Mouse (Mus musculus): Measurements from ENCODE around the gene Atp6v0d1.

DNA sequence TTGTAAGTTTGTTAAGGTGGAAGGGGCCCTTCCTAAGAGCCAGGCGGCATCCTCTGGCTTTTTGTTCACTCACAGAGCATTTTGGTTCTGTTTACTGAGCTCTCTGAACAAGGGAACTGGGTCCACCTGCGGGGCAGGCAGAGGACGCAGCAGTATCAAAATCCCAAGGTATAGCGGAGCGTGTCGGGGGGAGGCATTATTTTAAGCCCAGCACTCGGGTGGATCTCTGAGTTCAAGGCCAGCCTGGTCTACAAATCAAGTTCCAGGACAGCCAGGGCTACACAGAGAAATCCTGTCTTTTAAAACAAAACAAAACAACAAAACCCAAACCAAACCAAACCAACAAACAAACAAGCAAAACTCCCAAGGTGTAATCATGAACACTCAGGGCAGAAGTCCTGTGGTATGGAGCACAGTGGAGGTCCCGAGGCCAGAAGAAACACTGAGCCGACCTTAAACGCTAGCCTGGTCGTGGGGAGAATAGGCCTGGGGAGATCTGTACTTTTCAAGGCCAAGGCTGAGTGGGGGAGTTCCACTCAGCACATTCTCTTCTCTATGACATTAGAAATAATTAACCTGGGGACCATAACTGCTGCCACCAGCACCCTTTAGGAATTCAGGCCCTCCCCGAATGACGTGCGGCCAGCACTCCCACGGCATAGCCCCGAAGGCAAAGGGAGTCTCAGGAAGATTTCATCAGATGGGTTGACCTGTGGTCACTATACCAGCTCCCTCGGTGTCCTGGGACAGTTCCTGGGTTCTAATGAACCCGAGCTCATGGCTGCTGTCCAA, 28.8 kb upstream of the Atp6v0d1 start:
- TF ChIP-seq ZC3H11A (IDR thresholded peaks at IDR 0.05; ENCODE audit: borderline replicate concordance, low read depth, low read length) = no peak
- no peak for TF ChIP-seq MAFK (IDR thresholded peaks at IDR 0.05; ENCODE audit: insufficient read depth, low read depth, low read length)

All from ES-E14 (cell line).